Mouse (Mus musculus) small intestine, adult 2 months (tissue): ENCODE measurements around the gene Ncmap.

ENCODE experiments used
- CTCF ChIP-seq: fragments of 200-500 bp; IDR thresholded peaks from 2 replicates; pipeline ENCODE4 v1.5.1; 2012; ENCODE audit warnings: low read depth, mild to moderate bottlenecking, control low read depth, inconsistent platforms, low read length, moderate library complexity, mixed read lengths; ENCODE audit not compliant: insufficient replicate concordance, insufficient read length; ENCODE audit errors: extremely low read depth
- POLR2A ChIP-seq: fragments of 200-500 bp; IDR thresholded peaks from 2 replicates; pipeline ENCODE4 v1.6.1; 2012; ENCODE audit warnings: low read depth, mild to moderate bottlenecking, control low read depth, inconsistent platforms, low read length, moderate library complexity

GRCm38 (mm10) chr4:135436291-135436690, 38.3 kb upstream of the Ncmap start:
- TF ChIP-seq POLR2A (no peak), CTCF (no peak)
